Mouse (Mus musculus): ENCODE measurements around the gene Skap1.

The Skap1 gene

DNA sequence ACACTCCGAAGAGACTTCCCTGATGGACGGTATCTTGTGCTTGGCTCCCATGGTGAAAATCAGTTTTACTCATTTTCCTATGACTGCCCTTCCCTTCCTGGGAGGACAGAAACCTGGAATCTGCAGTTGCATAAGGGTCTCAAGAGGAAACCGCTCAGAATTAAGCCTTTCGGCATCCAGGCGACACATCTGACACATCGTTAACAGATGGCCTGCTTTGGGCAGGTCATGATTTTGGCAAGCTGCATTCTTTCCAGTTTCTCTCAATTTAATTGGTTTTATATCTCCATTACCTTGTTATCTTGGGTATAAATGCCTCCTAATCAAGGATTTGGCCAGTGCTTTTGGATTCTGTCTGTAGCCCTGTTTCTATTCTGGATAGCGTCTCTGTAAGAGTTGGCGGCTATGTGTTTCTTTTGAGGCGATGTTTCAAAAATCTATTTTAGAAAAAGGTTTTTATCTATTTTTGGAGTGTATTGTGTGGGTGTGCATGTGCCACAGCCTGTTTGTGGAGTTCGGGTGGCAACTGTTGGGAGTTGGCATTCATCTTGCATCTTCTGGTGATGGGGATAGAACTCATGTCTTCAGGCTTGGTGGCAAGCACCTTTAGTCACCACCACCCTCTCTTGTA lies 1.1 kb downstream of the Skap1 start:
- no peak for DNase-seq (ENCODE audit: low spot score)

DNA sequence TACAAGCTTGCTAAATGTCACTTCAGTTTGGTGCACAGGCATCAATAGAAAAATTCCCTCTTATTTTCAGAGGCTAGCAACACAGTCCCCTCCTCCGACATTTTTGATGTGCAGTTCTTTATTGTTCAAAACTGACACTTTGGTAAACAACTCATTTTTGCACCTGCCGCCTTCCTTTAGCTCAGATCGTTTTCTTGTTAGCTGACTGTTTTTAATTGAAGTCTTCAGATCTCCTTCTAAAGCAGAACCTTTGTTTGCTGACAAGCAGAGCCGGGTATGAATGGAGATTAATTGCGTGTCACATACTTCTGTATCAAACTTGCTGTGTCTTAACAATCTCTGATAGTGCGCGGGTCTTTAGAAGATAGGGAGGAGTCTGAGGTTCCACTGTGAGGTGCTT lies 2.0 kb downstream of the Skap1 start:
- DNase-seq (ENCODE audit: low spot score), result no peak

DNA sequence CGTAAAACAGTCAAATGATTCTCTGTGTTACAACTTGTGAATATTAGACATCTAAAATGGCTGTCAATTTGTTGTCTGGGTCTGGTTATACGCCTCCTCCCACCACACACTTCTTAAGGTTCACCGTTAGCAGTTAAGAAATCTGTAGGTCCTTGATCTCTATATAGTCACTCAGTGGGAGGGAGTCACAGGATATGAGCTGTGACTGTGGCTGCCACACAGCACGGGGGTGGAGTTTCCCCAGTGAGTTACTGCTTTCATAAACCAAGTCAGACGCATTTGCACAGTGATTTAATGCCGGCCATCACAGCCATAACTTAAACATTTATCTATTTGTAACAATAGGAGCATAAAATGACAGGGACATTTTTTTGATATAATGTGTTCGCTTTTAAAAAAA lies 2.6 kb downstream of the Skap1 start:
- peak; percentile 37 for DNase-seq (ENCODE audit: low spot score)

DNA sequence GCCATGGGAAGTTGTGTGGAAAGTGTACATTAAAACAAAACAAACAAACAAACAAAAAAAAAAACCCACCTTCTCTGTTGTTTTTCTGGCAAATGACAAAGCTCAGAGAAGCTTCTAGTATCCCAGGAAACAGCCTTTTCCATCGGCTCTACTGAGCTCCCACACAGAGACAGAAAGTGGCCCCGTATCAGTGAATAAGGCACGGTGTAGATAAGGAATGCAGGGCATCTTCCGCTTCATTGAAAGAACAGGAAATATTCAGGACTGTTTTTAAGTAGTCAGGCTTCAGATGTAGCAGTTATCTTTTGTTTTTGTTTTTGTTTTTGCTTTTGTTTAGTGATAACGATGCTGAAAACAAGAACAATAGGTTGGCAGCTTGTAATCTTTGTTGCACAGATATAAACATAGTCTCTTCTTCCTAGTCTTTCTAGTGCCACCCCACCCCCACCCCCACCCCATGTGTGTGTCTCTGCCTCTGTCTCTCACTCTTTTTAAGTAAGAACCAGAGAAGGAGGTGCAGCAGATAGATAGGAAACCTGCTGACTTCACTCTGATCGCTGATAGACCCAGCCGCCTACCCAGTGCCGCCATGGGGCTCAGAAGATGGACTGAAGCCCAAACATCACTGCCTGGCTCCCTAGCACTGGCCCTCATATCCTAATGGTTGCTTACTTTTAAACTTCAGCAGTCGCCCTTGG lies 3.8 kb downstream of the Skap1 start:
- DNase-seq (ENCODE audit: low spot score), result no peak

DNA sequence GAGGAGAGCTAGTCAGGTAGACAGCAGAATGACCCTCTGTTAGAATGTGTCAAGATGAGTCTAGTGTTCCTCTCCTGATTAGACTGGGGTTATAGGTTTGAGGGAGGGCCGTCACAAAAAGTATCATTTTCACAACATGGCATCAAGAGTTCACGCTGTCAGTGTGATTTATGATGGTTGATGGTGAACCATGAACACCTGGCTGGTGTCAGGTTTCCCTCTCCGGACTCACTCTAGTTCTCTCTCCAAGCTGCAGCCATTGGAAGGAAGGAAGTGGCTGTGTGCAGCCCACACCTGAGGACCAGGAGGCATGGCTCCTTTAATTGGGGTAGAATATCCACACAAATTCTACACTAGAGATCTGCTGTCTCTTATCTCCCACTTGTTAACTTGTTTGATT lies 18.3 kb downstream of the Skap1 start:
- DNase-seq (ENCODE audit: low spot score), result no peak

DNA sequence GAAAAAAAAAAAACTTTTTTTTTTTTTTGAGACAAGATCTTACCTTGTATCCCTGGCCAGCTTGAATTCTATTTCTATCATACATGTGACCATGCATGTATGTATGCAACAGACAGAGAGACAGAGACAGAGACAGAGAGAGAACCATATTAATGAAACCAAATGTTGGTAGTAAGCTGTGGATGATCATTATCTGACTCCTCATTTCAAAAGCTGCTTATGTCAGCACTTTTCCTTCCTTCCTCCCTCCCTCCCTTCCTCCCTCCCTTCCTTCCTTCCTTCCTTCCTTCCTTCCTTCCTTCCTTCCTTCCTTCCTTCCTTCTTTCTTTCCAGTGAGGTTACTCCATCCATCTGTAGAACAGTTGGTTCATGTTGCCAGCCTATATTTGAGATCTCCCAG lies 18.8 kb downstream of the Skap1 start:
- no peak for DNase-seq (ENCODE audit: low spot score)

DNA sequence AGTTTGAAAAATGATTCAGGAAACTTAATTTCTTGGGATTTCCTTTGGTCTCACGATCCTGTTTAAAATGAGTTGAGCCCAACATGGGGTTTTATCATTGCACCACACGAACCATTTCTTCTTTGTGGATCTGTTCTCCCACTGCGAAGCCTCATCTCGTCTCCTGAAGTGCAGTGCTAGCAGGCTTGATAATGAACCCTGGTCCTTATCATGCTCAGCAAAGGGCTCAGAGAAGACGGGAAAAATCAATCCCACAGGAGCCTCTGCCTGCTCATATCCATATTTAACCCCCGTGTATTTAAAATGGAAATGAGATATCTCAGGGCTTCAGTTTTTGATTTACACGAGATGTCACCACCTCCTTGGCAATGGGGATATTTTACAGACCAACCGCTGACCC lies 34.1 kb downstream of the Skap1 start:
- DNase-seq (ENCODE audit: low spot score), result no peak

DNA sequence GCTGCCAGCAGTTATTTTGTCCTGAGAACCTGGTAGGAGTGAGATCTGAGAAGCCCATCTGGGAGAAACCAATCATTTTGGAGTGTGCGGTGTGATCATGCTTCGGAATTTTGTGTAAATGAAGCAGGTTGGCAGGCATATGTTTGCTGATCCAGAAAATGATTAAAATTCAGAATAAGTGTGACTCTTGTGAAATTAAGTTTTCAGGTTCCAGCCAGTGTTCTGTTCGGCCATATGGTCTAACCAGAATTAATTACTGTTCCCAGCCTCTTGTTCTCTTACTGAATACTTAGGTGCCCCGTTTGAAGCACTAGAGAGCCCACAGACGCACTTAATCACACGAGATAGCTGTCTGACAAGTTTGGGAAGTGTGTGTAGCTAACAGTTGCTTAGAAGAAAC lies 36.6 kb downstream of the Skap1 start:
- DNase-seq (ENCODE audit: low spot score), result no peak

DNA sequence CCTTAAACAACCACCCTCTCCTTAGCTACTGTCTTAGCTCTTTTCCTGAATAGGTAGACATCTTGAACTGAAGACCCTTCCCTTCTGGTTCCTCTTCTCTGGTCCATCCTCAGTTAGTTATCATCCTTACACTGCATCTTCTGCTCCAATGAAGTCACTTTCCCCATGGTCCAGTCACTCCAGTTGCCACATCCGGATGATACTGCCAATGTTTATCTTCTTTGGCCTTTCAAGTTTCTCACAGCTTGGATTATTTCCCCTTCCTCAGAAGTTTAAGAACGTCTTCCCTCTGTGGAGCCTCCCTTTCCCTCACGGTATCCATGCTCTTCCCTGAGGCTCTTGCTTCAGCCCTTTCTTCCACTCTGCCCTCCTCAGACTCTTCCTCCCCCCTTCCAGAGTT lies 38.6 kb downstream of the Skap1 start:
- DNase-seq (ENCODE audit: low spot score), result no peak

DNA sequence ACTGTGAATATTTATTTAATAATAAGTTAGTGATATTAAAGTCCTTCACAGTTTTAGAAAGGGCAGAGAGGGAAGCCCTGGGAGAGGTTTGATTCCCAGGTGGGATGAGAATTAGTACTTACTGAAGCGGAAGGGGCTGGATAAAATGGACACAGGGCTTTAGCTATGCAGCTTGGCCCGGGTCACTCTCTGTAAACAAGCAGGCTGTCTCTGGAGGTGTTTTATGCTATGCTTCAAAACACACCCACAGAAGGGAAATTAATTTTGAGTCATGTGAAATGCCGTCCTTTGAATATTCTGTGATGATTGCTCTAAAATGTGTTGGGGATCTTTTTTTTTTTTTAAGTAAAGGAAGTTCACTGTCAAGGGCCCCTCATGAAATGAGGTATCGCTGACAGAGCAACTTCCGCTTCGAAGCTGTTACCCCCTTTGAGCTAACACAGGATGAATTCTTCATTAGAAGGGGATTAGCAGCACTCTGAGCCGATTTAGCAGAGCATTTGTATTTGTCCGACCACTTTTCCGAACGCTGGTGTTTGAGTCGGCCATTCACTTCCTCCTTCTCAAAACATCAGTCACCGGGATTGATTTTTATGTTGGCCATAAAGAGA lies 40.2 kb downstream of the Skap1 start:
- DNase-seq (ENCODE audit: low spot score), result no peak

DNA sequence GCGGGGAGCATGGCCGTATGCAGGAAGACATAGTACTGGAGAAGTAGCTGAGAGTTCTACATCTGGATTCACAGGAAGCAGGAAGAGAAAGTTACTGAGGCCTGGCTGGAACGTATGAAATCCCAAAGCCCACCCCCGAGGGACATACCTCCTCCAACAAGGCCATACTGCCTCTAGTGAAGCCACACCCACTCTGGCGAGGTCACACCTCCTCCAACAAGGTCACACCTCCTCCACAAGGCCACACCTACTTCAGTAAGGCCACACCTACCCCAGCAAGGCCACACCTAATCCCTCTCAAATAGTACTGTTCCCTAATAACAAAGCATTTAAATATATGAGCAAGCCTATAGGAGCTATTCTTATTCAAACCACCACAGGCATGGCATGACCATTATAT lies 41.4 kb downstream of the Skap1 start:
- DNase-seq (ENCODE audit: low spot score), result no peak

DNA sequence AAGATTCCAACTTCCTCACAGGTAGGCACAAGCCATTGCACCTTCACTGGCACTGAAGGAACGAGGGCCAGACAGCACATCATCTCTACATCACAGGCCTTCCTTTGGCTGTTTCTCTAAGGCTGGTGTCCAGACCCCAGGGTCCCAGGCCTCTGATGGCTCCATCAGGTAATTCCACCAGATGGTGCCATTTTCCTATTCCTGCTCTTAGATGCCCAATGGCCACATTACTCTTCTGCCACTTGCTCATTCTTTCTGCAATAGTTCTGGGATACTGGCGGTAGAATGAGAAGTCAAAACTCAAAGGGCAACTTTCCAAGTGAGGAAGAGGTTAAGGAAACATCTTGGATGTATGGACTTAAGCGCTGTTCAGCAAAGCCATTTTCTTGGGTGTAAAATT lies 50.8 kb downstream of the Skap1 start:
- DNase-seq (ENCODE audit: low spot score), result no peak

DNA sequence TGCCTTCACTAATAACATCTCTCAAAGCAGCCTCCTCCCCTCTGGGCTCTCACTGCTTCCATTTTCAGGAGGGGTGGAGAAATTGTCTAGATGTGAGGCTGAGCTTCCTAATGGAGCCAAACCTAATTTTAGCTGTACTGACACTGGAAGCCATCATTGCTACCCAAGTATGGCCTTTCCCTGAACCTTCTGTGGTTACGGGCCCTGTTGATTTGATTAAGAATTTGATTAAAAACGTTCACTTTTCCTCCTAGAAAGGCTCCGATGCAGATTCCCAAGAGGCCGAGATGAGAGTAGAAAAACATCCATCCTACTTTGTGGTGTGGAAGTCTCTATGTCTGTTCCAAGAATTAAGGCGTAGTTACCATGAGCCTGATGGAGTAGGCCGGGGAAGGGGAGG lies 60.1 kb downstream of the Skap1 start:
- DNase-seq (ENCODE audit: low spot score), result no peak

DNA sequence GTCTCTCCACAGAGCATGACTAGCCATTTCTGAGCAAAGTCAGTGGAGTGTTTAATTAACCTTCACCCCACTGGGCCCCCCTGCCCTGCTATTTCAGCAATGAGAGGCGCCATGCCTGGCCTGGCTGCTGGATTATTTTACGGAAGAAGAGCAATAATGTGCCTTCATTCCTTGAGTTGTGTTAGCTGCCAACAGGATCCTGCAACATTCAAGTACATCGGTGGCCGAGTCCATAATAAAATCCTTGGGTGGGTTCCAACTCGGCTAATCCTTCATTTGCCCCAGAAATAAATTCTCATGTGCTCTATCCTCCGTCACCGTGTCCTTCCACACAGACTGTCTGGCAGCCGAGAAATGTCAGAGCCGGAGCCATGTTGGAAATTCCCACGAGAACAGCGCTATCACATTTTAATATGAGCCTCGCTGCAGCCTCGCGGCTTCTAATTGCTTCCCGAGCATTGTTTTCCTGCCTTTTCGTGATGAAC lies 61.8 kb downstream of the Skap1 start:
- DNase-seq (ENCODE audit: low spot score), result no peak

DNA sequence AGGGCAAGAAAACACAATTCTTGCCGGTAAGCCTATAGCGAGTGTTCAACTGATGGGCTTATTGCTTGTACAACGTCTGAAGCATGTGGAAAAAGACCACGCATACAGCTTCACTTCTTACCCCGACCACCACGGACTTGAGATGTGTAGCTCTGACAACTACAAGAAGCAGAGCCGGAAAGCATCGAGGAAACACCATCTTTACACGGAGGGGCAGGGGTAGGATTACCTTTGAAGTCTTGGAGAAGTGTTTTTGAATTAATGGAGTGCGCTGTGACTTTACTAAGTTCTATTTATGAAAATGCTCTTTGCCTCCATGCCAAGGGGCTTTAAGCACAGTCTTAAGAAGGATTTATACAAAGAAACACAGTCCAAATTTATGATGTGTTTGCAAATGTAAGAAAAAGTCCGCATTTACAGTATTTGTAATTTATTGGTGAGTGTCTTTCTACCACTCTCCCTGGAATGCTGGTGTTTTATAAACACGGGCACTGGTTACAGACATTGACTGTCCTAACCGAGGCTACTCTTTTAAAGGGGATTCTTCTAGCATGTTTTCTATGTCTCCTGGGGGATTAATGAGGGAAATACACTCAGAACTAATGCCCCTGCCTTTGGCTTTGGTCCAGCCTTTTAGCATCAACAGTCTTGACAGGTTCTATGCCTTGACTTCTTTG lies 67.5 kb downstream of the Skap1 start:
- no peak for DNase-seq (ENCODE audit: low spot score)

DNA sequence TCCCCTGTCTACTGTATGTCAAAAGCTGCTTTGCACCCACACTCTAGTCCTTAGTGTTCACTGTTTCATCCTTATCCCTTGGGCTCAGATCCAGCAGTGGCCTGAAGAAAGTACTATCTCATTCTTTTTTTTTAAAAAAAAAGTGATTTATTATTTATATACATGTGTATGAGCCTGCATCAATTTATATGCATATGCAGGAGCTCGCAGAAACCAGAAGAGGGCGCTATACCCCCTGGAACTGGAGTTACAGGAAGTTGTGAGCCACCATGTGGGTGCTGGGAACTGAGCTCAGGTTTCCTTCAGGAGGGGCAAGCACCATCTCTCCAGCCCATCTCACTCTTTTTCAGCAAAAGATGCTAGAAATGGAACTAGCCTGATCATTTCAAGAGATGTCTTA lies 70.1 kb downstream of the Skap1 start:
- DNase-seq (ENCODE audit: low spot score), result no peak

DNA sequence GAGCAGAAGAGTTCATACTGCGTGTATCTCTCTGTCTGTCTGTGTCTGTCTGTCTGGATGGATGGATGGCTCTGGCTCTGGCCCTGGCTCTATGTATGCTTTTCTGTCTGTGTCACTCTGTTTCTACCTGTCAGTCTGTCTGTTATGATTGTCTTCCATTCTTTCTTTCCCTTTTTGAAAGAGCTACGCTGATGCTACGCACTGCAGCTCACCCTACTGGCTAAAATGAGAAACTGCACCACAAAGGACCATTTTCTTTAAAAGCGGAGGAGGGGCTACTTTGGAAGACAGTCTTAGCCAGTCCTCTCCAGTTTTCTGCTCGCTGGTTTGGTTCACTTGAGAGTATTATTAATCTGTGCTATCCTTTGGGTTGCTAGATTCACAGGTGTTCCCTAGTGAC lies 71.8 kb downstream of the Skap1 start:
- DNase-seq (ENCODE audit: low spot score), result peak; percentile 43

DNA sequence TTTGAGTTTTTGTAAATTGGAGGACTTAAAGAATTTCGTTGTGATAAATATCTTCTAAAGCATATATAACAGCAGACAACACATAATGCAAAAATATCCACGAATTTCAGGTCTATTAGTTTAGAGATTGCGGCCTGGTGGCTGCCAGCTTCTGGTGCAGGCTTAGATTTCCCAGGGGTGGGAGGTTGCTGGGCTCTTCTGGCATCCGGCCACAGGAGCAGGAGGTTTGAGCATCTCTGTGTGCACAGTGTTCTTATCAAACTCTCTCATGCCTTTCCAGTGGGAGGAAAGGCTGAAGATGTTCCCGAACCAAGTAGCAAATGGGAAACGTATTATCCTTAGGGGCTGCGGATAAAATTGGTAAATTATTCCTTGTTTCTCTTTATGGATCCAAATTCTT lies 77.6 kb downstream of the Skap1 start:
- DNase-seq (ENCODE audit: low spot score), result no peak

DNA sequence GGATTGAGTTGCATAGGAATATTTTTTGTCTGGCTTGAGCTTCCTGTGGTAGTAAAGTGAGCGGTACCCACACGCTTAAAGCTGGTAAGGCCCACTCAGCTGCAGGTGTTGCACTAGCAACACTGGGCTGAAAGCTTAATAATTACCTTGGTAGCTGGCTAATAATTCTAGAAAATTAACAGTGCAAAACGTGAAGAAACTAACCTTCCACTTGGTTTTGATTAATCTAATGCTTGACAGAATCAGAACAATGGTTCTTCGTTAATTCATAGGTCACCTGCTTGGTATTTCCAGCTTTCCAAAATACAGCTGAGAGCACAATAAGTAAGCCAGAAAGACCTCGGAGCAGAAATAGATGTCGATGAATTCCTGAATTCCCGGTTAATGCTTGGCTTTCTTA lies 78.2 kb downstream of the Skap1 start:
- DNase-seq (ENCODE audit: low spot score), result no peak

DNA sequence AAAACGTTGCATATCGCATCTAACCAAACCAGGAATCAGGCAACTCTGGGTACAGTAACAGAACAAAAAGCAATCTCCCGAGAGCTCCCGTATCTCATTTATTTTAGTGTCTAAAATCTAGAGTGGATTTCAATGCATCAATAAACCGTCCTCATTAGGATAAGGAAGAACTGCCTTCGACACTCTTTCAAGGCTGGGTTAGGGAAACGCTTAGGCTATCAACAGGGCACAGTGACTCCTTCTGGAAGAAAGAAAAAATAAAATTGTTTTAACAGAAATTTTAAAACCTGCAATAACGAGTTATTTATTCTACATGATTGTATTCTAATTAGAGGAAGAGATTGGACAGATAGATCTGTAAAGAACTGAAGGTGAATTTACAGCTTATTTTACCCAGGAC lies 82.0 kb downstream of the Skap1 start:
- no peak for DNase-seq (ENCODE audit: low spot score)

DNA sequence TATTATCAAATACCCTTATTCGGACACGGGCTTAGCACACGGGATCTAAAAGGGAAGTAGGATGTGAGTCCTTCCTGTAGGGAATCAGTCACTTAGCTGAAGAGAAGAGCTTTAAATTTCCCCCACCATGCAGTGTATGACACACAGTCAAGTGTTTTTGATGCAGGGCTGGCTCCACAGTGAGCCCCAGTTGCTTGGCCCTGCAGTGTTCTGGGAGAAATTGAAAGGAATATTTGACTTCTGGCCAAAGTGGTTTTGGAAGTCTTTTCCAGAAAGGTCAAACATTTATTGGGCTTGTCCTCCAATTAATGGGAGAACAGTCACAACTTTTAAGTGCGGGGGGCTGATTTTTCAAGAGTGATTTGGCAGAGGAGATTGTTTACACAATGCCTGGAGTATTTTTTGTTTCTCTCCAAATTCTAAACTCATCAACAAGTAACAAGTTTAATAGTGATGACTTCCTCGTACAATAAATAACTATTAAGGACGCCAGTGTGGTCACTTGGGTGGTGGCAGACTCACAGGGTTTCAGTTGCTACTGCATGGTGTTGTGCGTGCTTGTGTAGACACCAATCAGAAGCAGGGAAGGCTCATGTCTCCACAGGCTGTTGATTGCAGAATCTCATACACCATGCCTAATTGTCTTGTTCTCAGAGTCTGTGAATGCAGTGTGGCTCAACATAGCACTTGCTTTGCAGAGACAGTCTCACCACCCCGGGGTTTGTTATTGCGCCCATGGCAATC lies 86.7 kb downstream of the Skap1 start:
- DNase-seq (ENCODE audit: low spot score), result no peak

DNA sequence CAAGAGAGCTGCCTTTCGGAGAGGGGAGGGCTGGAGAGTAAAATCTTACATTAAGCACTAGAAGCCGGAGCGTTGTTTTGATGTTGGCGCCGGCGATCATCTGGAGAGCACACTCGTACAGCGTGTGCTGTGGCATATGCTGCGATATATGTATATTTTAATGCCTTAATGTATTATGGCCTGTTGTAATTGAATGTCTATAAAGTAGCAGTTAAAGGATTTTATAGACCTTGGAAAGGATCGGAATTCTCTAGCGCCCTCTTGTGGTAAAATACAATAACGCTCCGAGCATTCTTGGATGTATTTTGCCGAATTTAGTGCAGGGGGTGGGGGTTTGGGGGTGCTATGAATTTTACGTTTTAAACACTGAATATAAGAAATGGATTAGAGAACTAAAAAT lies 88.7 kb downstream of the Skap1 start:
- DNase-seq (ENCODE audit: low spot score), result peak; percentile 29
